Mouse (Mus musculus) neural tube, embryonic 14.5 days (tissue): Measurements from ENCODE around the gene Focad. TPM values are rescaled to one million over a fixed set of nuclear protein-coding genes. Genes with fewer than 3 reads are reported as not detected.
"Not testable (repeated sequence)": the region's sequence is repeated elsewhere in the genome, so short reads cannot be mapped to it uniquely, and the experiment has no call there.

ENCODE experiments used
- ATAC-seq: fragments of 200-750 bp; cut with Nextera tagmentation; 2 replicates; pipeline ENCODE4 v1.8.0; 2017; ENCODE audit warnings: low read depth, mild to moderate bottlenecking, moderate TSS enrichment, moderate library complexity
- H3K27ac ChIP-seq: fragments of 300-500 bp; sonication (generic); 2 replicates; pipeline ENCODE4 v1.5.1; 2014; ENCODE audit warnings: low read depth, mild to moderate bottlenecking, control low read depth, low read length, moderate library complexity, mixed read lengths
- H3K27me3 ChIP-seq: fragments of 300-500 bp; sonication (generic); 2 replicates; pipeline ENCODE4 v1.6.1; 2014; ENCODE audit warnings: low read length; ENCODE audit not compliant: control insufficient read depth, insufficient read depth
- H3K36me3 ChIP-seq: fragments of 300-500 bp; sonication (generic); 2 replicates; pipeline ENCODE4 v1.6.1; 2014; ENCODE audit warnings: low read length, mixed read lengths; ENCODE audit not compliant: control insufficient read depth, insufficient read depth
- H3K4me1 ChIP-seq: fragments of 300-500 bp; sonication (generic); 2 replicates; pipeline ENCODE4 v1.6.1; 2014; ENCODE audit warnings: low read length; ENCODE audit not compliant: control insufficient read depth, insufficient read depth
- H3K4me2 ChIP-seq: fragments of 300-500 bp; sonication (generic); 2 replicates; pipeline ENCODE4 v1.6.1; 2014; ENCODE audit warnings: mild to moderate bottlenecking, low read depth, low read length, control low read depth
- H3K4me3 ChIP-seq: fragments of 300-500 bp; sonication (generic); 2 replicates; pipeline ENCODE4 v1.5.1; 2014; ENCODE audit warnings: low read depth, low read length, control low read depth, mixed read lengths
- H3K9ac ChIP-seq: fragments of 300-500 bp; sonication (generic); replicated peaks from 2 replicates; pipeline ENCODE4 v1.6.1; 2014; ENCODE audit warnings: low read depth, mild to moderate bottlenecking, control low read depth, low read length, mixed read lengths
- H3K9me3 ChIP-seq: fragments of 300-500 bp; sonication (generic); 2 replicates; pipeline ENCODE4 v1.6.1; 2016; ENCODE audit warnings: low read length; ENCODE audit not compliant: control insufficient read depth
- WGBS: fragments of 180-500 bp; shearing (Covaris S2); extraction: QIAGEN DNeasy Blood & Tissue Kit; methylation state at CpG from one replicate; pipeline ENCODE4 v1.1.7; 2014; 5-methylcytosine and 5-hydroxymethylcytosine counted together
- polyA plus RNA-seq: library from polyadenylated mRNA; unstranded; fragments of >200 nt; fragmentation: Nextera tagmentation; extraction: Ambion mirVana; gene quantifications from 2 replicates; pipeline ENCODE4 v1.2.1, GENCODE M21; 2014

Focad gene
- polyA plus RNA-seq, 1 experiment from 2014 or later = 23.5 TPM

DNA sequence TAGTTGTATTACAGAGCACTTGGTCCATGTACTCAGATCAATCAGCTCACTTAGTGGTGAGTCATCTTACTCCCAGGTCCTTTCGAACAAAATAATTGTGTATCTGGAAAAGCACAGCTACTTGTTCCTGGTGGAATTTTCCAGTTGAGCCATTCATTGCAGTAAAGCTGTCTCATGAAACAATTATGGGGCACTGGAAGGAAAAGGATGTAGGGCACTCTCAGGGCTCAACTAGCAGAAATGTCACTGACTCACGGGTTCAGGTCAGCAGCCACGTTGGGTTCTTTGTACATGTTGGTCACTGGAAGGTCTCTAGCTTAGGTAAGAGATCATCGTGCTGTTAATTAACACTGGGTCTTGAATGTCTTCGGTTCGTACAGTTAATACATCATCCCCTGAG, 275.5 kb downstream of the Focad start:
- ATAC-seq = no peak
- H3K4me1 ChIP-seq = no peaks in the 10 kb centered on the region
- H3K36me3 ChIP-seq = no peaks in the 10 kb centered on the region
- 92% methylated on average over 6 of the region's 6 CpGs for whole genome bisulfite sequencing
- no peak overlapping the region for H3K4me2 ChIP-seq
- no peaks in the 10 kb centered on the region for H3K9me3 ChIP-seq
- H3K27me3 ChIP-seq = no peaks in the 10 kb centered on the region
- no peak overlapping the region for H3K27ac ChIP-seq
- H3K4me3 ChIP-seq = no peak overlapping the region
- no peak overlapping the region for H3K9ac ChIP-seq

- WGBS = 85% methylated on average over 8 of the region's 8 CpGs
Measured at GRCm38 (mm10) chr4:88370819-88371218, 276.4 kb downstream of the Focad start.

DNA sequence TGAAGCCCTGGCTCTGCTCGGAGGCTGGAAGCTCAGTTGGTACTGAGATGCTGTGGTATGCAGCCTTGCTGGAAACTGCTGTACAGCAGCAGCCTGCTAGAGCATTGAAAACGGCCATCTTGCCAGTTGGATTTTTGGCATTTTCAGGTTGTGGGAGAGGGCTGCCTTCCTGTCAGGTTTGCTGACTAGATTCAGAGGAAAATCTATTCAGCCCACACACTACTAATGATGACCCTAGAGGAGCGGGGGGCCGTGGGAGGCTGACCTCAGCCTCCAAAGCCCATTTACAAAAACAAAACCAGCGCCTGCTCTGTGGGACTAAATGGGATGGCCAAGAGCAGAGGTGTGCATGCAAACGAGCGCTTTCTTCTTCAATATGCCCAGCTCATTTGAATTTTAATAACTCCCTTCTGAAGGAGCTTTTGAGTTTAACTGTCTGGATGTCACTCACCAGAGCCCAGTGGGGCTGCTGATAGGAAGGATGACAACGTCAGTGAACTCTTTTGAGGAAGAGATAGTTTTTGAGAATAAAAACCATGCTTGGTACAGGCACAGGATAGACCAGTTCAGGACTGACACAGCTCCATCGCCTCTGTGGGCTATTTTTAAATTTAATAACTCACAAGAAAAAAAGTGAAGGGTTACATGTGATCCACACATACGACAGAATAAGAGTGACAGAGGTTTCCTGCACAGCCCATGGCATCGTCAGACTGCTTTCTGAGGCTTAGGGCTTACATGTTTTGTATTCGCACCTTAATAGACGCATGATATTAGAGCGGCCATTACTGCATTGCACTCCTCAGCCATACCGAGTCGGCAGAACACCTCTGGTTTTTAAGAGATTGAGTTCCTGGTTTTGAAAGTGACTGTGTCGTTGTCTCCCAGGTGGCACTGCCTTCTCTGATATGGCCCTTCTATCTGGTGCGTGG, 278.1 kb downstream of the Focad start:
- no peak overlapping the region for H3K27ac ChIP-seq
- no peak overlapping the region for H3K4me2 ChIP-seq
- H3K4me1 ChIP-seq = no peaks in the 10 kb centered on the region
- WGBS = 67% methylated on average over 18 of the region's 18 CpGs
- no peak for ATAC-seq
- H3K27me3 ChIP-seq = no peaks in the 10 kb centered on the region
- H3K9ac ChIP-seq = no peak overlapping the region
- no peak overlapping the region for H3K4me3 ChIP-seq
- H3K36me3 ChIP-seq = no peaks in the 10 kb centered on the region
- no peaks in the 10 kb centered on the region for H3K9me3 ChIP-seq

More at GRCm38 (mm10) chr4:88370819-88371218, 276.4 kb downstream of the Focad start:
- no peak for ATAC-seq
- no peaks in the 10 kb centered on the region for H3K4me1 ChIP-seq
- H3K27ac ChIP-seq = no peak overlapping the region; the same call in 1 of the 2 replicates
- no peaks in the 10 kb centered on the region for H3K36me3 ChIP-seq
- no peaks in the 10 kb centered on the region for H3K9me3 ChIP-seq
- H3K9ac ChIP-seq = no peak overlapping the region
- no peaks in the 10 kb centered on the region for H3K27me3 ChIP-seq
- H3K4me2 ChIP-seq = no peak overlapping the region
- no peak overlapping the region for H3K4me3 ChIP-seq

GRCm38 (mm10) chr4:88390036-88390435, 295.6 kb downstream of the Focad start:
- H3K4me3 ChIP-seq = no peak overlapping the region
- H3K9ac ChIP-seq = no peak overlapping the region
- no peak for ATAC-seq
- no peaks in the 10 kb centered on the region for H3K27me3 ChIP-seq
- H3K36me3 ChIP-seq = no peaks in the 10 kb centered on the region
- no peaks in the 10 kb centered on the region for H3K4me1 ChIP-seq
- 88% methylated on average over 1 of the region's 1 CpGs for WGBS
- no peak overlapping the region for H3K27ac ChIP-seq
- H3K4me2 ChIP-seq = no peak overlapping the region
- H3K9me3 ChIP-seq = no peaks in the 10 kb centered on the region

GRCm38 (mm10) chr4:88390596-88390995, 296.2 kb downstream of the Focad start:
- not testable (repeated sequence) for H3K4me1 ChIP-seq, ATAC-seq, H3K9ac ChIP-seq, H3K4me2 ChIP-seq, H3K36me3 ChIP-seq, H3K9me3 ChIP-seq, H3K27me3 ChIP-seq, H3K27ac ChIP-seq, H3K4me3 ChIP-seq
- 54% methylated on average over 1 of the region's 1 CpGs for WGBS

DNA sequence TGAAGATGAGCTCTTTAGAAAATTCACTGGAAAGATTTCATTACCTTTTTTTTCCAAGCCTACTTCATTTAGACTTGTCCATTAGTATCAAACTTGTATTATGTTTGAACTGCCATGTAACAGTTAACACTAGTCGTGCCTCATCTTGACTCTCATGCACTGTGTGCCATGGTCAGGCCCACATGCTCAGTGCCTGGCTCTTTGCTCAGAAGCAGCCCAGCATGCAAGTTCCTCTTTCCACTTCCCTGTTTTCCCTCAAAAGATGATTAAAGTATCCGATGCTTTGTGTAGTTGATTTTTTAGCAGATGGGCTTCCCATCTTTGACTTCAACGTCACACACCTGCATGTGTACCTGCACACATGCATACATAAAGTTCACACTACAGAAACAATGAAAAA, 301.3 kb downstream of the Focad start:
- 95% methylated on average over 3 of the region's 3 CpGs for WGBS
- Histone ChIP-seq H3K4me3 (no peak overlapping the region), H3K36me3 (no peaks in the 10 kb centered on the region), H3K4me1 (no peaks in the 10 kb centered on the region), H3K4me2 (no peak overlapping the region), H3K27ac (no peak overlapping the region), H3K27me3 (no peaks in the 10 kb centered on the region), H3K9ac (no peak overlapping the region), H3K9me3 (no peaks in the 10 kb centered on the region)
- no peak for ATAC-seq

- WGBS = 80% methylated on average over 6 of the region's 6 CpGs
Measured at GRCm38 (mm10) chr4:88396995-88397521, 302.6 kb downstream of the Focad start.

DNA sequence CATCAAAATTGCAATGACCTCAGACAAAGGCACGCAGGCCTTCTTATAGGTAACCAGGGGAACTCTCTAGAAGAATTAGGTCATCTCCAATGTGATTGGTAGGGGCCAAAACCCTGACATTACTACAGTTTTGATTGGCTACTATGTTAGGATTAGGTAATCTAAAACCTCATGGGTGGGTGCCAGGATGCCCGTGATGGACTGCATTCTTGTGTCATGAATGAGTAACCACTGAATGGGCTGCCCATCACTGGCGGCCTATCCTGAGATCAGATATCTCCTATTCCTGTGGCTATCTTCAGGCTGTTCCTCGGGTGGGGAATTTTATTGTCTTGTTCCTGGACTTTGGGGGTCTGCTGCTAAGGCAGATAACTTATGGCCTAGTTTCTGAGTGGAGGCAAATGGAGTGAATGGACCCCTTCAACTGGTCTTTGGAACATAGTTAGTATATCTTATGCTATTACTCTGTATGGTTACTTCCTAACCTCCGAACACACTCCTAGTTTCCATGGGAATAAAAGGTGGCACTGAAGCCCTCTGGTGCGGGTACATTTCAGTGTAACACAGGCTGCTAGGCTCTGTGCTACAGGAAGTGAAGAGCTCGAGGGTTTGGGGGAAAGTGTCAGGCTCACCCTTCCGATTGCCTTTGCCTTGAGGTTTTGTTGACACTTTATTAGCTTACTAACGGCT, 306.0 kb downstream of the Focad start:
- no peaks in the 10 kb centered on the region for H3K27me3 ChIP-seq
- H3K36me3 ChIP-seq = no peaks in the 10 kb centered on the region
- no peaks in the 10 kb centered on the region for H3K9me3 ChIP-seq
- H3K27ac ChIP-seq = no peak overlapping the region
- no peak overlapping the region for H3K4me2 ChIP-seq
- no peak overlapping the region for H3K9ac ChIP-seq
- no peaks in the 10 kb centered on the region for H3K4me1 ChIP-seq
- WGBS = 78% methylated on average over 9 of the region's 9 CpGs
- H3K4me3 ChIP-seq = no peak overlapping the region
- ATAC-seq = no peak

More at GRCm38 (mm10) chr4:88396995-88397521, 302.6 kb downstream of the Focad start:
- H3K27me3 ChIP-seq = no peaks in the 10 kb centered on the region
- no peaks in the 10 kb centered on the region for H3K4me1 ChIP-seq
- ATAC-seq = no peak
- no peak overlapping the region for H3K9ac ChIP-seq
- no peaks in the 10 kb centered on the region for H3K9me3 ChIP-seq
- H3K4me3 ChIP-seq = no peak overlapping the region
- H3K4me2 ChIP-seq = no peak overlapping the region
- H3K36me3 ChIP-seq = no peaks in the 10 kb centered on the region
- no peak overlapping the region for H3K27ac ChIP-seq

DNA sequence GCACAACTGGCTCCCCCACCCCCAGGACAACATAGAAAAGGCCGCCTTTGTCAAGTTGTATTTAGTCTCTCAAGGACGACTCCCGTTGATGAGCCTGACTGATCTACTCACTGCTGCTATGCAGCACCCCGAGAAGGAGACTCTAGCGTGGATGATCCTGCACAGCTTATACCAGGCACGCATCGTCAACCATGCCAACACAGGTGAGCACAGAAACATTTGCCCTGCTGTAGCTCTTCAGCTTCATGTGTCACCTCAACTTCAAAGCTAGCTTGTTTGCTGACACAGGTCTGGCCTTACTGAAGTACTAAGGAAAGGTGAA, 306.5 kb downstream of the Focad start:
- H3K9ac ChIP-seq = no peak overlapping the region
- no peak for ATAC-seq
- WGBS = 92% methylated on average over 7 of the region's 7 CpGs
- H3K27me3 ChIP-seq = no peaks in the 10 kb centered on the region
- H3K4me3 ChIP-seq = no peak overlapping the region
- H3K36me3 ChIP-seq = no peaks in the 10 kb centered on the region
- H3K4me2 ChIP-seq = no peak overlapping the region
- H3K9me3 ChIP-seq = no peaks in the 10 kb centered on the region
- no peak overlapping the region for H3K27ac ChIP-seq
- no peaks in the 10 kb centered on the region for H3K4me1 ChIP-seq
